Mouse (Mus musculus) ZHBTc4 (cell line): ENCODE measurements at regions not wholly inside any gene's neighbourhood (a gene's known extent, or its start where the extent isn't known, plus 50 kb on each side); places are given as distances from the start of the nearest gene placed in this dataset.
A peak's percentile ranks its signal among the peaks of the same experiment; 100 is the strongest.

ENCODE experiments used
- DNase-seq: peaks from one replicate; pipeline ENCODE4 v3.0.0-alpha.2; 2011; ENCODE audit warnings: low read depth, low spot score

DNA sequence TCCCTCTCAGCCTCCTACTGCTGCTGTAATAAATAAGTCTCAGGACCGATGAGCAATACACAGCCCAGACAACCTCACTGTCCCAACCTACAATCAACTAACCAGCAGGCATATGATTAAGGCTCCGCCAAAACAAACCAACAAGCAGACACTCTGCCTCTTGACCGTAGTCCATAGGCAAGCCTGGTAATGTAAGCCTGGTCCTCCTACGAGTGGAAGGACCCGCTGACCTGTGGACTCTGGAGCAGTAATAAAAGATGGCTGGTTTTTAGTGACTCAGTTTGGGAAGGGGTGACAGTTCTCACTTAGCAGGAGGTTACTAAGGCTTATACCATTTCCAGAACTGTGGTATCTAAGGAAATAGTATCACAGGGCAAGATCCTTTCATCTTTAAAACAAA lies 53.4 kb downstream of the Gm47996 start:
- DNase-seq, result no peak

DNA sequence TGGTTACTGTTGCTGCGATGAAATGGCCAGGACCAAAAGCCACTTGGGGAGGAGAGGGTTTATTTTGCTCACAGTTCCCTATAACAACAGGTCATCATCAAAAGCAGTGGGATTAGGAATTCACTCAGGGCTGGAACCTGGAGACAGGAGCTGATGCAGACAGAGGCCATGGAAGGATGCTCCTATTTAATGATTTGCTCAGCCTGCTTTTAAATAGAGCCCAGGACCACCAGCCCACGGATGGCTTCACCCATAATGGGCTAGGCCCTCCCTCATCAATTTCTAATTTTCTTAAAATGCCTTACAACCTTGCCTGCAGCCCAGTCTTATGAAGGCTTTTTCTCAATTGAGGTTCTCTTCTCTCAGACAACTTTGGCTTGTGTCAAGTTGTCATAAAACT lies 53.9 kb downstream of the Gm47996 start:
- DNase-seq, result no peak

DNA sequence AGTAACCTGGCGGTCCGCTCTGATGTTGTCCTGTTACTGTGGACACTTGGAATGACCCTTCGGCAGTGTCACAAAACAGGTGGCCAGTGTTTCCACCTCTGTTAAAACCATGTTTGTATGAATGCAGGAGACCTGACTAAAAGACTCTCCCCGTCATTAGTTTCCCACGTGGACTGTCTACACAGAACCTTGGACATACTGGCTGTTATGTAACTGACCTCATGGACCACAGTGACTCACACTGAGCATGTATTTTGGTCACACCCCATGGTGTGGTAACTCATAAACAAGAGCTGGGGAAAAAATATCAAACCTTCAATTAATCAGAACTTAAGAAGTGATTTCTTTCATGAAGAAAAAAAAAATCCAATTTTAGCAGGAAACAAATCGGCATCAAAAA lies 54.9 kb downstream of the Gm47996 start:
- no peak for DNase-seq

DNA sequence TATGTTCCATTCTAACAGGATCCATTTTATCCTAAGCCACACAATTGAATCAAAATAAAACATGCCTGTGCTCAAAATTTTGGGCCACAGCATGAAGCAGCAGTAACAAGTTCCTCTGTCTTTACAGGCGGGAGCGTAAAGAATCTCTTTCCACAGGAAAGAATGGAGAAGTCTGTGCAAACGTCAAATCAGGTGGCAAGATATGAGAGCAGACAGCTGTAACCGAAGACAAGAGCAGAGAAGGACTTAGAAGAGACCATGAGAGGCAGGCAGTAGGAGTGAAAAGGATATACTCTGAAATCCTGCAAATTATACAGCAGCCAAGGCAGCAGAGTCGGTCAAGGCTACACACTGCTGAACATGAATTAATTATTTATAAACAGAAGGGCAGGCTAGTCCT lies 55.7 kb downstream of the Gm47996 start:
- no peak for DNase-seq

DNA sequence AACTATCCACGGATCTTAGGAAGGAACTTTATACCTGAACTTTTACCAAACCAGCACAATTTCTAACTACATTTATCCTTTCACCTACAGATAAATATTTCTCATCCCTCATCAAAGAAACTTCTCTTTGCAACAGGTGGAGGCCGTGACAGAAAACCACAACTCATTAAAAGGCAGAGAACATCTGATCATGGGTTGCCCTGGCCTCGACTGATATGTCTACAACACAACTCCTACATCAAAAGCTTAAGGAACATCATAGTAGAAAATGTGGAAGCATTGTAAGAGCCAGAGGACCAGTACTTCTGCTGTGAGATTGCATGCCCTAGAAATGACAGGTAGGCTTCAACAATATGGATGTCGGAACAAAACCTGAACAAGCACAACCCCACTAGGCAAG lies 56.8 kb downstream of the Gm47996 start:
- DNase-seq, result no peak

DNA sequence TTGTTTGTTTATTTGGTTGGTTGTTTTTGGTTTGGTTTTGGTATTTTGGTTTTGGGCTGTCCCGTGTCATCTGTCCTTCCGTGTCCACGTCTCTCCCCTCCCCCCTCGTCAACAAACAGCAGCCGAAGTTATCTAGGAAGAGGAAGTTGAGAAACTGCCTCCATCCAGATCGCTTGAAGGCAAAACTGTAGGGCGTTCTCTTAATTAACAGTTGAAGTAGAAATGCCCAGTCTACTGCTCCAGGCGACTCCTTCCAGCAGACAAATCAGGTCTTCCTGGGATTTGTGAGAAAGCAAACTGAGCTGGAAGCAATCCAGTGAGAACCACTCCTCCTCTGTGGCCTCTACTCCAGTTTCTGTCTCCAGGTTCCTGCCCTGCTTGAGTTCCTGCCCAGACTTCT lies 60.8 kb downstream of the Gm47996 start:
- peak; percentile 61 for DNase-seq

DNA sequence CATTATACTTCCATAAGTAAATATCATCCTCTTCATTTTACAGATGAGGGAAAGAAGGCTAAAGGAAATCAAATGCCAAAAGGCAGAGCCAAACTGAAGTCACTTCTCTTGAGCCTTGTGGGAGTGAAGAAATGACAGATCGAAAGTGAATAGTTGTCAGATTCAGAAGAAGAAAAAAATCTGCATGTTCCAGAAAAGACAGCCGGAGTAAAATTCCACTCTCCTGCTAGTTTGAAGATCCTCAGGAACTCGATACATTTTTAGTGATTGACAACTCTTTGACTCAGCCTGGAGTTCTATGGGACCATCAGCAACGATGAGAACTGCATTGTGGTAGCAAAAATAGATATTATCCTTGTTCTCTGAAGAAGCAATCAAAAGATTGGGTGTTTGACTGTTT lies 64.4 kb downstream of the Gm47996 start:
- no peak for DNase-seq

DNA sequence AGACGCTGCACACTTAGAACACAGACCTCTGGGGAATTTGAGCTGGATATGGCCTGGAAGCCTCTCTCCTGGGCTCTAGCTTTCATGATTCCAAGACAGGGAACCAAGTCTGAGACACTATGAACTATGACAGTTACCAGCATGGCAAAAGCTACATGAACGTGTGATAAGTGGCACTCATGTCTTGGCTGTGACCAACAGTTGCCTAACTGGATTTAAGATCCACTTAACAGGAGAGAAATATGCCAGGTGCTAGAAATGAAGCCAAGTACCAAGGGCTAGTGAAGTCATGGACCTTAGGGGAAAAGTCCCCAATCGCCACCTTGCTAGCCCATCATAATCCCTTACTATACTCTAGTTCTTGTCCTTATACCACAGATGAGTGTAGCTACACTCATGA lies 65.7 kb downstream of the Gm47996 start:
- no peak for DNase-seq

DNA sequence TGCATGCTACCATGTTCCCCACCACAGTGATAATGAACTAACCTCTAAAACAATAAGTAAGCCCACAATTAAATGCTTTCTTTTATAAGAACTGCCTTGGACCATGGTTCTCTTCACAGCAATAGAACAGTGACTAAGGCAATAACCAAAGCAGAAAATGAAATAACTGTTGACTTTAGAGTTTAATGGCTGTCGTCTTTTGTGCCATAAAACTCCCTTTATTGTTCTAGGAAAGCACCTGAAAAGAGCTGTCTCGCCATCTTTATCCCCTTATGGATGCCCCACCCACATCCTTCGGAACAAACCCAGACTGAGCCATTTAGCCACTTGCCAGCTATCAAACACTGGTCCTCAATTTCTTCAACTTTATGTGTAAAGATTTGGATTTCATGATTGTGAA lies 64.3 kb upstream of the Ivns1abp start:
- DNase-seq, result no peak

DNA sequence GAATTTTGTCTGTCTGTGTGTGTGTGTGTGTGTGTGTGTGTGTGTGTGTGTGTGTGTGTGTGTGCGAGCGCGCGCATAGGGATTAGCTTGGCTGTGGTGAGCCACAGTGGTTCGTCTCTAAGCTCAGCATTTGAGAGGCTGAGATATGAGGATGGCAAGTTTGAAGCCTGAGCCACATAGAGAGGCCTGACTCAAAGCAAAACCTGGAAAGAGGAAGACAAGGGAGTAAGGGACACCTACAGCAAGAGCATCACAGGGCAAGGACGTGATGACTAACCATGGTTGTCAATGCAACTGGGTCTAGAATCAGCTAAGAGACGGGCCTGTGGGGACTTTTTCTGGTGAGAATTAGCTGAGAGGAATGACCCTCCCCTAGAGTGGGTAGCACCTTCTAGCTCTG lies 59.2 kb upstream of the Ivns1abp start:
- DNase-seq, result no peak

DNA sequence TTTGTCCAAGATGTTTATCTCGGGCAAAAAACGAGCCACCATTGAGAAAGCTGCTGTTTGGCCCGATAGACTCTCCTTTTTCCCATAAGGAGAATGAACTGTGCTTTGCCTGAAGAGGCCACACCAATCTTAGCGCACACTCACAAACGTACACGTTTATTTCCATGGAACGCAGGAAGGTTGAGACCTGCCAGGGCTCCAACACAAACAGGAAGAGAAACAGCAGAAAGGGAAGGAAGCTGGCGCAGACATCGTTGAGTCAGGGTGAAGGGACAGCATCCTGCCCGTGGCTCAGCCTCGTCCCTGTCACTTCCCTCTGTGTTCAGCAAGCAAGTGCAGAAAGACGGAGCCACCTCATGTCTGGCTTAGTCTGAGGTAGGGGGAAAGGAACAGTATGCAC lies 56.8 kb upstream of the Ivns1abp start:
- no peak for DNase-seq

DNA sequence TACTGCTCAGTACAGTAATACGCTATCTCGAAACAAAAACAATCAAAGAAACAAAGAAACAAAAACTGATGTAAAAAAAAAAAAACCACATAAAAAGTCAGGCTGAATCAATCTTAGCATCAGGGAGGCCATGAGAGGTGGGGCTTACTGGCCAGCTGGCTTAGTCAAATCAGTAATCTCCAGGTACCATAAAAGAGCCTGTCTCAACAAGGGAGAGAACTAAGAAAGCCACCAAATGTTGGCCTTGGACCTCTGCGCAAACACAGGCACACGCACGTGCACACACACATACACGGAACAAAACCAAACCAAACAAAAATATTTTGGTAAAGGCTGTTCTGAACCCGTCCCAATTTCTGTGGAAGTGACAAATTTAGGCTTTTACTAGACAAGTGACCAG lies 55.2 kb upstream of the Ivns1abp start:
- no peak for DNase-seq

DNA sequence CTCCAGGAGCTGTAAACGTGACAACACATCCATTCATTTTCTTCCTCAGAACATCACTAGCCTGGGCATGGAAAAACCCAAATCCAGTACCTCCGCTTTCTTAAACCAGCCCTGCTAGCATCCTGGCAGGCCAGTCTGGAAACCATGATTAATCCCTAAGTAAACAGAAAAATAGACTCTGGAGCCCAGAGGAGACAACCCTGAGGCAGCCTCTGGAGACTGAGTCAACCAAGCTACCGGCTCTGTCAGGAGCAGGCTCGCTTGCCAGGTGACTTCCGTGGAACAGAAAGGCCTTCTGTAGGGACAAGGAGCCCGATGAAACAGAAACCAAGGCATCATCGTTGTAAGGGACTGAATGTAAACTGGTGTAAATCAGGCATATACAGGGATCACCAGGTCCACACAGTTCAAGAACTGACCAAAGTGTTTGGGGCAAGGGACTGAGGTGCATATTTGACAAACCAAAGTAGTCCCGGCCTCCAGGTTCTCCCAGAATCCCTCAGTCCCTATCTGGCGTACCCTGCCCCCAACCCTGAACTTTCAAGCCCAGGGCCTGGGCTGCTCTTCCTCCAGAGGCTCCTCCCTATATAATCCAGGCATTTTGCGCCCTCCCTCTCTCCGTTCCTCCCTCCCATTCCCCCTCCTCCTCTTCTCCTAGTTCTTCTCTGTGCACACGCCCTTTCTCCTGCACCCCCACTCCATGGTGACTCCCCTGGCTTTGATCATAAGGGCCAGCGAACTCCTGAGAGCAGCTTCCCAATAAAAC lies 54.6 kb upstream of the Ivns1abp start:
- peak; percentile 61 for DNase-seq

DNA sequence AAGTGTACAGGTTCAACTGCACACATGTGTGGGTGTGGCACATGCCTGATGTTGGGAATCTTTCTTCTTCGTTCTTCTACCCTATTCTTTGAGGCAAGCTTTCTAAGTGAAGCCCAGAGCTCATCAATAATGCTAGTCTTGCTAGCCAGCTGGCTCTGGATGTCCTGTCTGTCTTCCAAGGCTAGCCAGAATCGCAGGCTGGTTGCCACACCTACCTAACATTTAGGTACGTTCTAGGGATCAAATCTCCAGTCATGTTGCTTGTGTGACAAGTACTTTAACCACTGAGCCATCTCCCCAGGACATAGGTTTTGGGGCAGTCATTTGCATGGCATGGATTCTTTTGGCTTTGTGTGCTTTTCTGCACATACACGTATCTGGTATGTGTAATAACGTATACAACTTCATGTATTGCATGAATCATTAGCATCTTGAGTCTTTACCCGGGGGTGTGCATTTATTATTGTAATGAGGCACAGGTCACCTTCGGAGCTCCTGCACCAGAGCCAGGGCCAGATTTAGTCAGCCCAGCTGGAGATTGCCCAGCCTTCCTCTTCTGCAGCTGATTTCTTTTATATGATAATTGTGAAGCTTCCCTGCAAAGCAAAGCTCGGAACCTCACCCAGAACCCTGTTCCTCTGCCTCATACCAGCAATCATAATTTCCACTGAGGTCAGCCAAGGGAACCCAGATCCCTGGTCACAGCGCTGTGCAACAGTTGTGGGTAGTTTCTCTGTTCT lies 50.8 kb upstream of the Ivns1abp start:
- peak; percentile 27 for DNase-seq
